In the genomic region with DNA sequence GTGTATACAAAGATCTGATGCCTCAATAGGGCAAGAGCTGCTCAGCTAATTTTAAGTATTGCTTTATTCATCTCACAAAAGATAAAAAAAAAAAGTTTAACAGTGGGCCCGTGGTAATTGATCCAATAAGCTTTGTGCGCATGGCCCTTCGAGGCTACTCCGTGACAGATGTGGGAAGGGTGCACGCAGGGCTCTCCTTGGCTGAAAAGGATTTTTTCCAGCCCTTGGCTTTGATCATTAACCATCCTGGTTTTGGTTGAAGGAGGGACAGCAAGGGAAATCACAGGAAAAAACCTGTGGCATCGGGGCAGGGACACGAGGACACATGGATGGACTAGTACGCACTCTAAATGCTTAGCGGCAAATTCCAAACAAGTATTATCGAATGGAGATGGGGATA, we compare ENCODE assay signal across 16 mouse cellular contexts.
DNase-seq lines count a peak whose midpoint lies in the region; ATAC-seq and TF ChIP-seq lines count a peak whose summit lies in the region.
"Had no signal": no experiment of that assay in that cellular context is flagged by ENCODE, and none has a peak within 500 bp of the region (broad histone marks: within the 10 kb centered on the region; RNA-seq: fewer than 3 reads in every experiment).

No protein-coding gene starts in this region.

- H3K4me3 ChIP-seq in midbrain, embryonic 10.5 days, result no peak overlapping the region
- H3K4me3 ChIP-seq in midbrain, postnatal 0 days (ENCODE audit: low read depth, low read length), result no peak overlapping the region
- H3K4me3 ChIP-seq in hindbrain, embryonic 11.5 days (ENCODE audit: low read depth, low read length), result no peak overlapping the region
- H3K4me3 ChIP-seq in midbrain, embryonic 13.5 days (replicated peaks), result no peak overlapping the region
- H3K4me3 ChIP-seq: heart, embryonic 10.5 days; lung, embryonic 15.5 days had no signal

- H3K9me3 ChIP-seq in midbrain, embryonic 10.5 days (replicated peaks), result no peaks in the 10 kb centered on the region
- H3K9me3 ChIP-seq in midbrain, postnatal 0 days (ENCODE audit: low read length), result no peaks in the 10 kb centered on the region
- no peaks in the 10 kb centered on the region for H3K9me3 ChIP-seq in hindbrain, embryonic 11.5 days (ENCODE audit: control insufficient read depth, low read length)
- no peaks in the 10 kb centered on the region for H3K9me3 ChIP-seq in midbrain, embryonic 13.5 days
- H3K9me3 ChIP-seq: heart, embryonic 10.5 days; lung, embryonic 15.5 days had no signal

- H3K36me3 ChIP-seq in midbrain, embryonic 10.5 days, result 0 out of 2 replicates have a peak, but pooled peaks cover 6% of the 10 kb centered on the region
- no peaks in the 10 kb centered on the region; the same call in 1 of the 2 replicates for H3K36me3 ChIP-seq in midbrain, postnatal 0 days (ENCODE audit: insufficient read depth, low read length)
- H3K36me3 ChIP-seq in hindbrain, embryonic 11.5 days (ENCODE audit: control insufficient read depth, insufficient read depth, low read length), result no peaks in the 10 kb centered on the region
- peaks cover 7% of the 10 kb centered on the region; the same call in 1 of the 2 replicates for H3K36me3 ChIP-seq in midbrain, embryonic 13.5 days
- H3K36me3 ChIP-seq: lung, embryonic 15.5 days had no signal

- ATAC-seq in midbrain, postnatal 0 days (ENCODE audit: low FRiP score), result no peak
- ATAC-seq in hindbrain, embryonic 11.5 days (ENCODE audit: low FRiP score), result no peak
- ATAC-seq in midbrain, embryonic 13.5 days, result no peak
- ATAC-seq: CD4-positive, CD25-positive, alpha-beta regulatory T cell, adult 4 months; intestine, postnatal 0 days had no signal

- H3K4me2 ChIP-seq in midbrain, postnatal 0 days (ENCODE audit: low read depth, low read length, poor library complexity, severe bottlenecking), result no peak overlapping the region
- no peak overlapping the region for H3K4me2 ChIP-seq in hindbrain, embryonic 11.5 days (replicated peaks; ENCODE audit: low read depth, low read length)
- peak overlapping the region; percentile 38 for H3K4me2 ChIP-seq in midbrain, embryonic 13.5 days (replicated peaks)
- H3K4me2 ChIP-seq: lung, embryonic 15.5 days had no signal

- H3K27me3 ChIP-seq in midbrain, embryonic 10.5 days (ENCODE audit: low read depth, poor library complexity, severe bottlenecking), result peaks cover 9% of the 10 kb centered on the region; the same call in 1 of the 2 replicates
- H3K27me3 ChIP-seq in midbrain, postnatal 0 days (ENCODE audit: insufficient read depth, low read length), result no peaks in the 10 kb centered on the region
- no peaks in the 10 kb centered on the region for H3K27me3 ChIP-seq in hindbrain, embryonic 11.5 days (ENCODE audit: control insufficient read depth, insufficient read depth, low read length)
- H3K27me3 ChIP-seq in midbrain, embryonic 13.5 days, result no peaks in the 10 kb centered on the region
- H3K27me3 ChIP-seq: lung, embryonic 15.5 days had no signal

- H3K9ac ChIP-seq in midbrain, postnatal 0 days (replicated peaks; ENCODE audit: low read length, poor library complexity, severe bottlenecking), result no peak overlapping the region
- no peak overlapping the region for H3K9ac ChIP-seq in hindbrain, embryonic 11.5 days (ENCODE audit: low read depth, low read length)
- H3K9ac ChIP-seq in midbrain, embryonic 13.5 days (replicated peaks), result peak overlapping the region; percentile 54
- H3K9ac ChIP-seq: lung, embryonic 15.5 days had no signal

- peaks cover 58% of the 10 kb centered on the region for H3K4me1 ChIP-seq in midbrain, embryonic 10.5 days
- peaks cover 41% of the 10 kb centered on the region for H3K4me1 ChIP-seq in midbrain, postnatal 0 days (ENCODE audit: insufficient read depth, low read length)
- peaks cover 10% of the 10 kb centered on the region for H3K4me1 ChIP-seq in hindbrain, embryonic 11.5 days (replicated peaks; ENCODE audit: control insufficient read depth, insufficient read depth, low read length)
- H3K4me1 ChIP-seq in midbrain, embryonic 13.5 days (replicated peaks), result peaks cover 89% of the 10 kb centered on the region

- peak overlapping the region; percentile 65; the same call in 1 of the 2 replicates for H3K27ac ChIP-seq in midbrain, embryonic 10.5 days (replicated peaks)
- H3K27ac ChIP-seq in midbrain, postnatal 0 days (ENCODE audit: low read depth, low read length), result no peak overlapping the region
- H3K27ac ChIP-seq in hindbrain, embryonic 11.5 days (ENCODE audit: low read depth, low read length), result peak overlapping the region; percentile 70
- H3K27ac ChIP-seq in midbrain, embryonic 13.5 days, result peak overlapping the region; percentile 96
- H3K27ac ChIP-seq: heart, embryonic 10.5 days; lung, embryonic 15.5 days had no signal

- TF ChIP-seq CTCF in midbrain, postnatal 0 days (IDR thresholded peaks at IDR 0.05), result no peak

- DNase-seq in midbrain, embryonic 10.5 days (ENCODE audit: low spot score), result no peak
- DNase-seq in midbrain, postnatal 0 days (ENCODE audit: low spot score), result no peak
- DNase-seq in hindbrain, embryonic 11.5 days (ENCODE audit: low spot score), result no peak
- DNase-seq in heart, adult 8-10 months (ENCODE audit: low spot score), result no peak
- no peak for DNase-seq in cerebellum, postnatal 10 days
- DNase-seq in urinary bladder, adult 2 months (ENCODE audit: low spot score), result no peak
- DNase-seq: adrenal gland, adult 2 months; cerebellum, adult 9-11 months; embryo, embryonic 11 days; kidney, postnatal 14 days; right cerebral cortex, postnatal 4 days had no signal

- WGBS in midbrain, embryonic 10.5 days, result 76% methylated on average over 10 of the region's 10 CpGs
- 31% methylated on average over 10 of the region's 10 CpGs for WGBS in midbrain, postnatal 0 days
- 77% methylated on average over 10 of the region's 10 CpGs for WGBS in hindbrain, embryonic 11.5 days
- 36% methylated on average over 10 of the region's 10 CpGs for WGBS in midbrain, embryonic 13.5 days
